Mouse (Mus musculus): ENCODE data around the gene Spata3.
A peak's percentile ranks its signal among the peaks of the same experiment; 100 is the strongest.

Gene Spata3

DNA sequence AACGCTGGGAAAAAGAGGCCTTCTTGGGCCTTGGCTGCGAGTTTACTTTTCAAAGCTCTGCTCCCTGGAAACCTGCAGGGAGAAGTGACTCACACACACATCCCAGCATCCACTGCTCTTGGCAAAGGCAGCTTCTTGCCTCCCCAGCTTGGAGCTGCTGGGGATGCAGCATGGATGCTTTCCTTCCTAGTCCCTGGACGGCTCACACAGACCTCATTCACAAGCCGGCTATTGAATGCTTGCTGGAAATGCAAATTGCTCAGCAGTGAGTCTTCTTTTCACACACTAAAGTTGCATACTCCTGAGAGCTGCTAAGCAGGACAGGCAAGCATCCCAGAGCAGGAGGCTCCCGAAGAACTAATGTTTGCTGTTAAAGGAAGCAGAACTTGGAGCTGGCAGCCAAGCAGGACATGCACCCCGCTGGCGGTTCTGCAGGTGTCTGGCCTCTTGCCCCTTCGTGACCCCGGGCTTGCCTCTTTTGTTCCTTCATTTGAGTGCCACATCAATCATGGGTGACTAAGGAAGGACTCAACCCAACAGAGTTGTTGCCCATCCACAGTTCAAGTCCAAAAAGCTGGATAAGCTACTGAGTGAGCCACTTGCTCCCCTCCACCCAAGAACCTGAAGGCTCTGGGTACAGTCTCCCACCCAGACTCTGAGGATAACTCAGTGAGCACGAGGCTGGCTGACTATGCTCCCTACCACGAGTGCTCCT lies 15.8 kb downstream of the Spata3 start:
- DNase-seq (ENCODE audit: low spot score): no peak

DNA sequence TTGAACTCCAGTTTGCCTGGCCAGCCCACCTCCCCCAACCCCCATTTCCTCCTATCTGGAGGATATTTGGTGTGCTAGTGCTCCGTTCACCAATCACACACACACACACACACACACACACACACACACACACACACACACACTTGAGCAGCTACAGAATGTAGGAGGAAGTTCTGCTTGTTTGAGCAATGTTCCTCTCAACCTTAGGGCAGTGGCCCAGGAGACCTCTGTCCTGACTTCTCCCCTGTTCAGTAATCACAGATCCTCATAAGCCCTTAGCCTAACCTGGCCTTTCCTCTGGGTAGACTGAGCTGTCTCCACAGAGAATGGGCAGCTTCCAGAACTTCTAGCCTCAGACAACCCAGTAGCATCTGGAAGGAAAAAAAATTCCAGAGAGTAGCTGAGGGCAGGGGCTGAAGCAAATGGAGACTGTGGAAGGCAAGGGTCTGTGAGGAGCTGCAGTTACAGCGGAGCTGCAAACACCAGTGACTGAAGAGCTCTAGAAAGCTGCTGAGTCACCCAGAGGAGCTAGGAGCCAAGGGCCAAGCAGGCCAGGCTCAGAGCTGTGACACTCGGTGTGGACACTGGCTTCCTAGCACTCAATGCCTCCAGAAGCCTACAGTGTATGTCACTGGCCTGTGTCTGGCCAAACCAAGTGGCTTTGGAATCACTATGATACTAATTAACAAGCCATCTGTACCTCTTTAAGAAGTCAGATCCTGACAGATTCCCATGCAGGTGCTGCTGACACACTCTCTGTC lies 21.8 kb downstream of the Spata3 start:
- no peak for DNase-seq (ENCODE audit: low spot score)

DNA sequence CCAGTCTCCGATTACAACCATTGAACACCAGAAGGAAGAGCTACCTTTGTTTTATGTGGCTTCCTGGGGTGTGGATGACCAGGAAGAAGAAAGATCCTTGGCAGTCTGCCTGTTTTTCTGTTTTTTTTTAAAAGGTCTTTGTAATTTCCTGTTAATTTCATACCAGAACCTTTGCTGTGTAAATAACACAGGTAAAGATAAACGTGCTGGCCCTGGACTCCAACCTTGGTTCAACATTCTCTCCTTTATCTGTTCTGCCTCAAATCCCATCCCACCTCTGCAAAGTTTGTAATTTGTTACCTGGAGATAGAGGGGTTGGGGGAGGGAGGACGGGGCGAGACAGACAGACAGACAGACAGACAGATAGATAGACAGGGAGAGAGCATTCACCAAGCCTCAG lies 23.5 kb downstream of the Spata3 start:
- no peak for DNase-seq (ENCODE audit: low spot score)

DNA sequence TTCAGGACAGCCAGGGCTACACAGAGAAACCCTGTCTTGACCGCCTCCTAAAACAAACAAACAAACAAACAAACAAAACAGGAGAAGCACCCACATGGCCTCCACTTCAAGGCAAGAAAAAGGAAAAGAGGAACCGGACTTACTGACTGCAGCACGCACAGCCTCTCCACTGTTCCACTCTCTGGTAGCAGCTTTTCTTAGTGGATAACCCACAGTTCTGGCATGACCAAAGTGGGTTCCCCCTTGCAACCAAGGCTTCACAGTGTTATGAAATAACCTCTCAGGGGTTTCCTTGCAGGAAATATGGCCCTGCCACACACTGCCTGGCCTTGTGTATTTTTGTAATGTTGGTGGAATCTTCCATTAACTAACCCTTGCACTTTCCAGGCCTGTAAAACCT lies 24.2 kb downstream of the Spata3 start:
- no peak for DNase-seq (ENCODE audit: low spot score)

DNA sequence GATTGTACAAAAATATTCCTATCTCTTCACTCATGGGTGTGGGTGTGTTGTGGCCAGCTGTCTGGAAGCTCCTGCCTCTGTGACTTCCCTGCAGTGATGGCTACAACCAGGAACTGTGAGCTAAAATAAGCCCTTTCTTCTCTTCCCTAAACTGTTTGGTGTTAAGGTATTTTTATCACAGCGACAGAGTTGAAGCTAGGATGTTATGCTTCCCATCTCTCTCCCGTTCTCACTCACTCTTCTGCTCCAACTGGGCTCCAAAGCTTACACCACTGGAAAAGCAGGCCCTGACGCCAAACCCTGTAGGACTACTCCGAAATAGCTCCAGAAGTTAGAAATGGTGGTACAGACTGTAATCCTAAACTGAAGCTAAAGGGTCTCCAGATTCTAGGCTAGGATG lies 28.4 kb downstream of the Spata3 start:
- DNase-seq (ENCODE audit: low spot score): no peak

DNA sequence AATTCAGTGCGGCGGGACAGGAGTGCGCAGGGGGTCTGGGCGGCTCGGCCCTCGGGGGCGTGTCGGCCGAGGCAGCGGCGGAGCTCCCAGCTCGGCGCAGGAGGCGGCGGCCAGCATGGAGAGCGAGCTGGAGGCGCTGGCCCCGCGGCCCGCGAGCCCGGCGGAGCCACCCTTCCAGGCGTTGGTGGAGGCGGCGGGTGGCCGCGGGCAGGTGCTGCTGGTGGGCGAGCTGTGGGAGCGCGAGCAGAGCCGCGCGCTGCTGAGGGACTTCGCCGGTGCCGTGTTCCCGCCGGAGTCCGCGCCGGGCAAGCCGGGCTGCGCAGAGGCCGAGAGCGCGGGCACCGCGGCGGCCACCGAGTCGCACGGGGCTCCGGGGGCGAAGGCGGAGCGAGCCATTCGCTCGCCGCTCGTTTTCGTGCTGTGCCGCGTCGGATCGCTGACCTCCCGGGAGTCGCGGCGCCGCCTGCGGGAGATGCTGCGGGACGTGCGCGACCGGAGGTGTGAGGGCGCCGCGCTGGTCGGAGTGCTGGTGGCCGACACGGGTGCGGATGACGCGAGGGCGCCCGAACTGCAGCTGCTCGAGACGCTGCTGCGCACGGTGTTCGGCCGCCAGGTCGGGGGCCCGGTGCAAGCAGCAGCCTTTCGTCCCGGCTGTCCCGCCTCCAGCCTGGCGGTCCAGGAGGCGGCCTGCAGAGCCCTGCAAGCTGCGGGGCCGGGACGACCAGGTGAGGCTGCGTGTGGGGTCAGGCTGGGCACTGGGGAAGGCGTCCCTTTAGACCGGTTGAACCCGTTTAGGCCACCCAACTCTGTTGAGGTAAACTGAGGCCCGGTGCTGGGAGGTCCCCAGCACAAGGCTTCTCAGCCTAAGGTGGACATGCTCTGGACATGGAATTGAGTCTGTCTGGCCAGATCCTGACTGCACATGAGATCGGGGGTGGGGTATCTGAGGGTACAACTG lies 29.5 kb downstream of the Spata3 start, which contains the start of gene 2810459M11Rik:
TSS of gene 2810459M11Rik (plus strand) at position 16 of the 958 bp plus-strand sequence.
- no peak for DNase-seq (ENCODE audit: low spot score)

DNA sequence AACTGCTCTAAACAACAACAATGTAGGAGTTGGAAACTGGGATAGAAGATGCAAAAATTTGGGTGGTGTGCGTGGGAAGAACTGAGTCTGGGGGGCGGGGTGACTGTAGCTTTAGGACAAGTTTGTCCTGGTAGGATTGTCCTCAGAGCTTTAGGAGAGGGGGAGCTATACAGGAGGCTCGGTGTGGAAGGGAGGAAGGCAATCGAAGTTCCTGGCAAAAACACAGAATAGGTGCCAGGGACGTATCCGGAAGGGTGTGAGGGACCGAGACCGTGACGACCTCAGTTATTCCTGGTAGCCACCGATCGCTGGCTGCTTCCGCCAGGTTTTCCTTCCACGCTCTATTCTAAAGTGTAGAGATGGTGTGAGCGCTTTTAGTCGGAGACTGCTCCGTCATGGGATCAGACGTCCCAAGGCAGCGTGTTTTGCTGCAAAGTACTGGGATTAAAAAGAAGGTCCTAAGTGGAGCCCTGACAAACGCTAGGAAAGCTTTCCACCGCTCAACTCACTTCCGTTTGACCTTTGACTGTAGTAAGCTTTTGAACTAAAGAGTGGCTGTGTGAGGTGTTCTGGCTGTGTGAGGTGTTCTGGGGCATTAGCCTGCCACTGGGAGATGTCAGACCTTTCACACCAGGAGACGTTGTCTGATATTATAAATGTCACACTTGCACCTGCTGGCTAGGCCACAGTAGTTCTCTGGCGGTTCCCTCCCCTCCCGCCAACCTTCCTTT lies 30.4 kb downstream of the Spata3 start:
- no peak for DNase-seq (ENCODE audit: low spot score)

DNA sequence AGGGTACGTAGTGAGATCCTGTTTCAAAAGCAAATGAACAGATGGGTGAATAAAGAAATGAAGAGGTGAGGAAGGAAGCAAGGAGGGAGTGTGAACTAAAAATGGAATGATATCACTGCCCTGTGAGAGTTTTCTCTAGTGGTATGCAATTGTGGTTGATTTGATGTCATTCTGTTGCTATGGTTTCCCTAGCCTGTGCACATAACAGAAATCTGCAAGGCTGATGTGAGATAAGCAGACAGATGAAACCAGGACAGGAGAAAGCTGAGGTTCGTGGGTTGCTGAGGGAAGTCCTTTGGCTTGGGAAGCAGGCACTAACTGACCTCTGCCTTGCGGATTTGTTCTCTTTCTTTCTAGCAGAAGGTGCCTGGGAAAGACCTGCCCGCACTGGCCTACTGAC lies 31.6 kb downstream of the Spata3 start:
- no peak for DNase-seq (ENCODE audit: low spot score)

DNA sequence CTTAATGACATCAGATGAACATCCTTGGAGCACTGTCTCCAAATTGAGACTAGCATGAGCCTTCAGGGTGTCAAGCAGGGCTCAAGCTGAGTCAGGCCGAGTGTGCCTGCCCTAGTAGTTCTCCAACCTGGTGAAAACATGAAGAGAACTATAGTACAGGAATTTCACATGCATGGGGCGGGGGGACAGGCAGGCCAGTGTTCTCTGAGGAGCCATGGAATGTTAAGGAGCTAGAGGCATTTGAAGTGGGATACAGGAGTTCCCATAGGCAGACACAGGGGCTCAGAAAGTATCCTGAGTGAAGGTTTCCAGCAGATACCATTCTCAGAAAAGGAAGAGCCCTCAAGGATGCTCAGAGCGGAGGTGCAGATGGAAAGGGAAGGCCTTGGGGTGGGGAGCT lies 32.1 kb downstream of the Spata3 start:
- DNase-seq (ENCODE audit: low spot score): no peak

DNA sequence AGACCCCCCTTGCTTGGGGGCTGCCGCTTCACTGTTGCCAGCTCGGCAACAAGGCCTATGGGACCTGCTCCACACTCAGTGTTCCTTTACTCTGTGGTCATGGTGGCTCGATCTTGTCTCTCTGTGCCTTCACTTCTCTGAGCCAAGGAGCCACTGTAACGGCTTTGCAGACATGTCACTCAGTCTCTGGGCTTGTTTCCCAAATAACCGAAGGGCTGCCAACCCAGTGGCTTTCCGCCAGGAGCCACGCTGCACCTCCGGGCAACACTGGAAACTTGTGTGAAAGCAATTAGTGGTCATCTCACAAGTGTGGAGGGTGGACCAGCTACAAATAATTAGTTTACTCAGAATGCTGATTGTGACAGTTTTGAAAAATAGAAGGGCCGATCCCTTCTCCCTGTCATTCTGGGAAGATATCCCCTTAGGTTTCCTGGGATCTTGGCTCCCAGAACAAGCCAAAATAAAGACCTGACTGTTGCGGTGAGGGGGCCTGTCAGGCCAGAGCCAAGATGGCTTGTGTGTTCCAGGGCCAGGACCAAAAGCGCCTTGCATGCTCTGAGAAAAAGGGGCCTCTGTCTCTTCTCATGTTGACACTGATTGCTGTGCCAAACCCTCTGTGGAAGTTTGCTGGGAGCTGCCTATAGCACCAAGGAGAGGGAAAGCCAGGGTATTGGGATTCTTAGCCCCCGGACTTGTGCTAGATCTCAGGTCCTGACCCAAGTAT lies 36.7 kb downstream of the Spata3 start:
- DNase-seq (ENCODE audit: low spot score): no peak

DNA sequence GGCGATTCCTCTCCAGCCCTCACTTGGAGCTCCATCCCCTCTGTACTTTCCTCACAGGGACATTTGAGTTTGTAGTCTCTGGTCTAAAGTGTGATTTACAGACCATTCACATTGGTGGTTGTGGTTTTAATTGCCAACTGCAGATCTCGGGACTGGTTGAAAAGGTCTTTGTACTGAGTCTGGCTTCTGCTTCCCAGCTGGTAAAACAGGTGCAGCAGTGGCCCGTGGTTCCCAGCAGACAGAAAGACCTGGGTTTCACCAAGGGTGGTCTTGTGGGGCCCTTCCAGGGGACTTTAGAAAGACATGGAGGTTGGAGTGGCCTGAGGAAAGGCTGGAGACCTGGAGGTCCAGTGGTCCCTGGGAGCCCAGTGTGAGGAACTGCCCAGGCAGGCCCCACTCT lies 38.3 kb downstream of the Spata3 start:
- no peak for DNase-seq (ENCODE audit: low spot score)

DNA sequence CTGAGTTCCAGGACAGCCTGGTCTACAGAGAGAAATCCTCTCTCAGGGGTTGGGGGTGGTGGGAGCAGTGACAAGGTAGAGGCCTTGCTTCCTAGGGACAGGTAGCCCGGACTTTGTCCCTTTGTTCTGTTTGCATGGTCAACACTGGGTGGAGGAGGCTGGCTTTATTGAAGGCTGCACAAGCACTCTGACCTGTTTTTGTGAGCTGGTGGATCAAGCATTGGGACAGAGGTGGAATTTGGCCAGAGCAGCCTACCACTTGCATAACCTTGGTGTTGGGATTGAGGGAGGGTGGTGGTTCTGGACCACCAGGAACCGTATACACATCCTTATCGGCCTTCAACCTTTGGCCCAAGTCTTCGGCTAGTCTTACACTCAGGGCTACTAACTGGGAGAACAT lies 39.7 kb downstream of the Spata3 start:
- DNase-seq (ENCODE audit: low spot score): no peak

DNA sequence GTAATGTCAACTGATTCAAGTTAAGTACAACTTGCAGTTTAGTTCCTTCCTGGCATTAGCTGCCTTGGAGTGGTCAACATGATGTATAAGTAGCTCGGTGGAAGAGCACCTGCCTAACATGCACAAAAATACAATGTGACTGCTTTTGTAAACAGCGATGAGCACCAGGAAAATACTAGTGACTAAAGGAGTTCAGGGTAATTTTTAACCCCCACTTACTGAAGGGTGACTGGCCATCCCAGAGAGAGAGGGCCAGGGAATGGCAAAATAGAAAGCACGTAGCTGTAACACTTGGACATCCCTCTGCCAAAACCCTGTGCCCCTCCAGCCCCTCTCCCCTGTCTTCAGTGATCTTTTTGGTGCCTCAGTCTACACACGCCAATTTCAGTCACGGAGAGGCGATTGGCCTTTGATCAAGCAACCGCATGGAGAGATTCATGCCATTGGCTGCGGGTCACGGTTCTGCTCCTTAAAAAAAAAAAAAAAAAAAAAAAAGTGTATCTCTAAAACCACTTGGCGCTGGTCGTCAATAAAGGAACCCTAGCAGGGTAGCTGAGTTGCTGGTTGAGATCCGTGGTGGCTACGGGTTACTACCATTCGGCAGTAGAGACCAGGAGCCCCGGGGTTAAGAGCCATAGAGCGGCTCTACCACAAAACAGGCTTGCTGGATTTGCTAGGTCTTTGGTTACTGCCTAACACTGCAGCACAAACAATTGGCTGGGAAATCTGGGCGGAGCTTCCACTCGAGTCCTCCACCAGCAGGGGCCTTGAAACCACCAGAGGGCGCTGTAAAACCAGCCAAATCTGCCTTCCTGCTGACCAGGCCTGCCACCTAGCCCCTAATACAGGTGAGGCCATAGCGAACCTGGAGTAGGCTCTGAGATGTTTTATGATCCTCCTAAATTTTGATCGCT lies 42.5 kb downstream of the Spata3 start:
- DNase-seq (ENCODE audit: low spot score): peak; percentile 81

DNA sequence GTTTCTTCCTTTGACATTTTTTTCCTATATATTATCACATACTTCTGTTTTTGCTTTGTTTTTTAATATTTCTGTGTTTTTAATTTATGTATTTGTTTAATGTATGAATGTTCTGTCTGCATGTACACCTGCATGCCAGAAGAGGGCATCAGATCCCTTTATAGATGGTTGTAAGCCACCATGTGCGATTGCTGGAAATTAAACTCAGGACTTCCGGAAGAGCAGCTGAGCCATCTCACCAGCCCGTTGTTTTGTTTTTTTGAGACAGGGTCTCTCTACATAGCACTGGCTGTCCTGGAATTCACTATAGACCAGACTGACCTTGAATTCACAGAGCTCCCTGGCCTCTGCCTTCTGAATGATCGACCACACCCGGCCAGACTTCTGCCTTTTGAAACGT lies 45.9 kb downstream of the Spata3 start:
- DNase-seq (ENCODE audit: low spot score): no peak

DNA sequence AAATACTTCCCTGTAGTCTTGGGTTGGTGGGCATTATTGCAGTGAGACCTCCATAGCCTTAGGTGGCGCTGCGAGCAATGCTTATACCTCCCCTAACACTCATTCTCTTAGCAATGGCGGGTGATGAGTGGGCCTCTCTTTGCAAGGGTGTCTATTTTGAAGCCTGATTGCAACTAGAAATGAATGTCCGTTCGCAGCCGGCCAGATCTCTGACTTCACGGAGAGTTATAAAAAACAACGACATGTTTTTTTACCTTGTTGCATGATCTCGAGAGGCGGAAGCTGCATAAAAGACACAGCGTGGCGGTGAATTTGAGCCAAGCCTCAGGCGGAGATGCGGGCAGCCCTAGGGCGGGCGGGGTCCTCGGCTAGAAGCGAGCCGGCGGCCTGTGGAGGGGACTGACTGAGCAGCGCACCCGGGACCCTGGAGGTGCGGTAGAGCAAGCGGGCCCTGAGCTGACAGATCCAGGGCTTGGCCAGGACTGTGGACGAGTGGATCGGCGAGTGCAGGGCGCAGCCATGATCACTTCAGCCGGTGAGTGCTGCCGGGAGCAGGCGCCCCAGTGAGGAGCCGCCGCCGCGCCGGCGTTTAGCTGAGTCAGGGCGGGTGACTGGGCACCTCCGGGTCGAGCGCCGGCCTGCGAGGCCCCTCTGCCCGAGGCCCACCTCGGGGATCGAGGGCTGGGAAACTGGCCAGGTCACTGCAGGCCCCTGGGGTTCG lies 47.8 kb downstream of the Spata3 start, which contains the start of gene Psmd1:
TSS of gene Psmd1 (plus strand) at position 117 of the 721 bp plus-strand sequence.
- DNase-seq (ENCODE audit: low spot score): peak; percentile 74

DNA sequence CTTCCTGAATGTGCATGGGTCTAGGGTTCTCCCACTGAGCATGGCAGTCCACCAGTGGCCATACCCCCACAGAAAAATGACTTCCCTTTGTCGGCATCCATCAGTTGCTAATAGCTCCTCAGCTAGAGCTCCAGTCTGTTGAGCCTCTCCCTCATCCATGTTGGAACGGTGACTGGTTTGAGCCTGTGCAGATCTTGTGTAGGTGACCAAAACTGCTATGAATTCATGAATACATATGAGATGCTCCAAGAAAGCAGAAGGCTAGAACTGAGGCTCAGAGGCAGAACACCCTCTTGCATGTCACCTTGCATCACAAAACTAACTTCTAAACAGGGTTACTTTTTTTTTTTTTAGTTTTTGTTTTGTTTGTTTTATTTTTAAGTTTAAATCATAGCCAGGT lies 59.9 kb downstream of the Spata3 start:
- no peak for DNase-seq (ENCODE audit: low spot score)
